In the genomic region with DNA sequence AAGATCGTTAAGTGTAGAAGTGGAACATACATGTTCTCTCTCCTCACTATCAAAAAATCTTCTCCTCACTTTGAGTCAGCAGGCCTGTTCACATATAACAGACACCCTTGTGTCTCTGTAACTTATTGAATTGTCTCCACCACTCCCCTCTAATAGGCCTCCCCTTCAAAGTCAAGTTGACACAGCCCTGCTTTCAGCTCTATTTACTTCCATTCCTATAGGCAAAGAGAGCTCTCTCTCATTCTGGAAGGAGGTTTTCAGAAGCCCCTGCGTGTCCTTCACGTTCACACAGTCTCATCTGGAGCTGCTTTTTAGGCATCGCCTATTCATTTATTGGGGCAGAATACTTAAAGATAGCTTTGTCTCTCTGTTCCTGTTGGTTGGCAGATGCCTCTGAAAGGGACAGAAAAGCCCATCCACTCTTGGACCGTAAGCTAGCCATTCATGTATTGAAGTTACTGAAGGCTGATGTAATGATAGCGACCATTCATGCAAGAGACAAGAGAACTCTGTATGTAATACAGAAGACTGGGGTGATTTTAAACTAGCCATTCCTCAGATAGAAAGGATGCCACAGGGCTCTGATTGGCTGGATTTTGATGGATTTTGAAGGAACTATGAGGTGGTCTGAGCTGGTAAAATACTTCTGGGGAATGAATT, we compare ENCODE assay signal across 24 mouse cellular contexts.
A peak's percentile ranks its signal among the peaks of the same experiment; 100 is the strongest.
DNase-seq lines count a peak whose midpoint lies in the region; ATAC-seq lines count a peak whose summit lies in the region.
"Had no signal": no experiment of that assay in that cellular context is flagged by ENCODE, and none has a peak within 500 bp of the region (broad histone marks: within the 10 kb centered on the region; RNA-seq: fewer than 3 reads in every experiment).

No protein-coding gene starts in this region.

- H3K27ac ChIP-seq in forebrain, embryonic 14.5 days (ENCODE audit: low read depth, low read length) = no peak overlapping the region
- H3K27ac ChIP-seq in forebrain, embryonic 15.5 days (replicated peaks) = no peak overlapping the region
- no peak overlapping the region for H3K27ac ChIP-seq in hindbrain, embryonic 15.5 days (replicated peaks)
- H3K27ac ChIP-seq in hindbrain, embryonic 13.5 days = no peak overlapping the region; the same call in 1 of the 2 replicates
- no peak overlapping the region for H3K27ac ChIP-seq in hindbrain, embryonic 16.5 days (ENCODE audit: low read depth, low read length)
- H3K27ac ChIP-seq: embryonic facial prominence, embryonic 15.5 days; forebrain, embryonic 12.5 days; heart, adult 2 months; heart, embryonic 15.5 days had no signal

- no peak overlapping the region for H3K4me3 ChIP-seq in forebrain, embryonic 14.5 days (ENCODE audit: low read depth, low read length)
- H3K4me3 ChIP-seq in forebrain, embryonic 15.5 days = no peak overlapping the region
- H3K4me3 ChIP-seq in hindbrain, embryonic 15.5 days = no peak overlapping the region
- H3K4me3 ChIP-seq in hindbrain, embryonic 13.5 days = no peak overlapping the region
- H3K4me3 ChIP-seq in hindbrain, embryonic 16.5 days (ENCODE audit: low read length) = no peak overlapping the region
- H3K4me3 ChIP-seq: embryonic facial prominence, embryonic 15.5 days; erythroblast, embryonic 14.5 days; forebrain, embryonic 12.5 days; heart, adult 2 months; heart, embryonic 15.5 days had no signal

- H3K36me3 ChIP-seq in forebrain, embryonic 14.5 days (ENCODE audit: control insufficient read depth, insufficient read depth, low read length) = no peaks in the 10 kb centered on the region
- H3K36me3 ChIP-seq in forebrain, embryonic 15.5 days = no peaks in the 10 kb centered on the region
- no peaks in the 10 kb centered on the region for H3K36me3 ChIP-seq in hindbrain, embryonic 15.5 days
- H3K36me3 ChIP-seq in hindbrain, embryonic 13.5 days = no peaks in the 10 kb centered on the region
- no peaks in the 10 kb centered on the region for H3K36me3 ChIP-seq in hindbrain, embryonic 16.5 days (ENCODE audit: control insufficient read depth, insufficient read depth, low read length)
- H3K36me3 ChIP-seq: embryonic facial prominence, embryonic 15.5 days; forebrain, embryonic 12.5 days; heart, embryonic 15.5 days had no signal

- 44% methylated on average over 6 of the region's 6 CpGs for WGBS in forebrain, embryonic 14.5 days
- WGBS in forebrain, embryonic 15.5 days = 47% methylated on average over 6 of the region's 6 CpGs
- WGBS in hindbrain, embryonic 15.5 days = 63% methylated on average over 6 of the region's 6 CpGs
- WGBS in hindbrain, embryonic 13.5 days = 56% methylated on average over 6 of the region's 6 CpGs
- WGBS in hindbrain, embryonic 16.5 days = 64% methylated on average over 6 of the region's 6 CpGs

- no peak for ATAC-seq in forebrain, embryonic 14.5 days
- ATAC-seq in forebrain, embryonic 15.5 days (replicated peaks) = no peak
- ATAC-seq in hindbrain, embryonic 15.5 days (ENCODE audit: low FRiP score, low read depth) = peak; percentile 19; the same call in 1 of the 2 replicates
- ATAC-seq in hindbrain, embryonic 13.5 days (ENCODE audit: low FRiP score) = no peak; the same call in 1 of the 2 replicates
- peak; percentile 76 for ATAC-seq in hindbrain, embryonic 16.5 days
- ATAC-seq: Patski had no signal

- no peaks in the 10 kb centered on the region for H3K27me3 ChIP-seq in forebrain, embryonic 14.5 days (replicated peaks; ENCODE audit: control insufficient read depth, insufficient read depth, low read length)
- H3K27me3 ChIP-seq in forebrain, embryonic 15.5 days = no peaks in the 10 kb centered on the region
- no peaks in the 10 kb centered on the region for H3K27me3 ChIP-seq in hindbrain, embryonic 15.5 days
- no peaks in the 10 kb centered on the region for H3K27me3 ChIP-seq in hindbrain, embryonic 13.5 days
- no peaks in the 10 kb centered on the region for H3K27me3 ChIP-seq in hindbrain, embryonic 16.5 days (replicated peaks; ENCODE audit: control insufficient read depth, insufficient read depth, low read length)
- H3K27me3 ChIP-seq: embryonic facial prominence, embryonic 15.5 days; forebrain, embryonic 12.5 days; heart, embryonic 15.5 days; Patski had no signal

- H3K4me2 ChIP-seq in forebrain, embryonic 14.5 days (ENCODE audit: low read length) = no peak overlapping the region
- H3K4me2 ChIP-seq in forebrain, embryonic 15.5 days (replicated peaks) = no peak overlapping the region
- H3K4me2 ChIP-seq in hindbrain, embryonic 15.5 days = no peak overlapping the region
- no peak overlapping the region for H3K4me2 ChIP-seq in hindbrain, embryonic 13.5 days
- no peak overlapping the region for H3K4me2 ChIP-seq in hindbrain, embryonic 16.5 days (ENCODE audit: low read length)
- H3K4me2 ChIP-seq: embryonic facial prominence, embryonic 15.5 days; forebrain, embryonic 12.5 days; heart, embryonic 11.5 days; heart, embryonic 15.5 days had no signal

- peak; percentile 6 for DNase-seq in forebrain, embryonic 14.5 days (ENCODE audit: low spot score)
- peak; percentile 63 for DNase-seq in Muller cell, postnatal 12 days (ENCODE audit: inconsistent ontology term)
- DNase-seq in spleen, postnatal 10 days (ENCODE audit: low spot score in 2 of 2) = no peak
- no peak for DNase-seq in T-cell, adult 2 months (ENCODE audit: low spot score)
- DNase-seq: adrenal gland, adult 2 months; adrenal gland, postnatal 25 days; cerebellum, adult 11 months; cerebellum, adult 8-10 months; cerebellum, postnatal 14 days; embryo, embryonic 11 days; gastrocnemius, postnatal 14 days; heart, adult 2 months; heart, postnatal 14 days; kidney, adult 11 months had no signal

- H3K9me3 ChIP-seq in forebrain, embryonic 14.5 days (replicated peaks; ENCODE audit: control insufficient read depth, low read length) = no peaks in the 10 kb centered on the region
- no peaks in the 10 kb centered on the region for H3K9me3 ChIP-seq in forebrain, embryonic 15.5 days
- H3K9me3 ChIP-seq in hindbrain, embryonic 15.5 days = no peaks in the 10 kb centered on the region
- H3K9me3 ChIP-seq in hindbrain, embryonic 13.5 days = no peaks in the 10 kb centered on the region
- H3K9me3 ChIP-seq in hindbrain, embryonic 16.5 days (ENCODE audit: control insufficient read depth, low read length) = no peaks in the 10 kb centered on the region
- H3K9me3 ChIP-seq: embryonic facial prominence, embryonic 15.5 days; forebrain, embryonic 12.5 days; heart, embryonic 15.5 days had no signal

- H3K9ac ChIP-seq in forebrain, embryonic 14.5 days (ENCODE audit: low read length) = no peak overlapping the region
- H3K9ac ChIP-seq in forebrain, embryonic 15.5 days (replicated peaks) = no peak overlapping the region
- H3K9ac ChIP-seq in hindbrain, embryonic 15.5 days = no peak overlapping the region
- no peak overlapping the region for H3K9ac ChIP-seq in hindbrain, embryonic 13.5 days
- H3K9ac ChIP-seq in hindbrain, embryonic 16.5 days (ENCODE audit: low read depth, low read length) = no peak overlapping the region
- H3K9ac ChIP-seq: embryonic facial prominence, embryonic 15.5 days; forebrain, embryonic 12.5 days; heart, embryonic 15.5 days had no signal

- no peaks in the 10 kb centered on the region for H3K4me1 ChIP-seq in forebrain, embryonic 14.5 days (ENCODE audit: control insufficient read depth, insufficient read depth, low read length)
- H3K4me1 ChIP-seq in forebrain, embryonic 15.5 days = no peaks in the 10 kb centered on the region
- no peaks in the 10 kb centered on the region for H3K4me1 ChIP-seq in hindbrain, embryonic 15.5 days (replicated peaks)
- no peaks in the 10 kb centered on the region for H3K4me1 ChIP-seq in hindbrain, embryonic 13.5 days (replicated peaks)
- no peaks in the 10 kb centered on the region for H3K4me1 ChIP-seq in hindbrain, embryonic 16.5 days (ENCODE audit: control insufficient read depth, insufficient read depth, low read depth, low read length)
- H3K4me1 ChIP-seq: embryonic facial prominence, embryonic 15.5 days; forebrain, embryonic 12.5 days; heart, embryonic 15.5 days had no signal

Comparison
In these comparisons a context has a peak if more than half of its experiments do, and no peak if none do; other contexts are left out.
1. ATAC-seq: peak in hindbrain, embryonic 15.5 days (single experiment) and hindbrain, embryonic 16.5 days (single experiment); none in forebrain, embryonic 14.5 days (single experiment), forebrain, embryonic 15.5 days (single experiment) and hindbrain, embryonic 13.5 days (single experiment).
2. DNase-seq: peak in forebrain, embryonic 14.5 days (single experiment) and Muller cell, postnatal 12 days (single experiment); none in spleen, postnatal 10 days (0 of 2) and T-cell, adult 2 months (single experiment).